Mouse (Mus musculus): ENCODE data around the gene Gm28845.
"Not testable (repeated sequence)": the region's sequence is repeated elsewhere in the genome, so short reads cannot be mapped to it uniquely, and the experiment has no call there.

Gene Gm28845

GRCm38 (mm10) chr1:65075607-65076006 lies 43.8 kb downstream of the Gm28845 start:
- Histone ChIP-seq H3K27me3 (ENCODE audit: control insufficient read depth, insufficient read depth, low read length, poor library complexity, severe bottlenecking) (no peaks in the 10 kb centered on the region), H3K36me3 (ENCODE audit: control insufficient read depth, insufficient read depth, low read length, poor library complexity, severe bottlenecking) (no peaks in the 10 kb centered on the region)
- DNase-seq (ENCODE audit: low read depth, low spot score): no peak

GRCm38 (mm10) chr1:65073589-65073988 lies 45.8 kb downstream of the Gm28845 start, which contains the start of gene Crygc:
Crygc (minus strand) TSS chr1:65073689.
- Histone ChIP-seq H3K36me3 (ENCODE audit: control insufficient read depth, insufficient read depth, low read length, poor library complexity, severe bottlenecking) (no peaks in the 10 kb centered on the region), H3K27me3 (ENCODE audit: control insufficient read depth, insufficient read depth, low read length, poor library complexity, severe bottlenecking) (no peaks in the 10 kb centered on the region)
- no peak for DNase-seq (ENCODE audit: low read depth, low spot score)

GRCm38 (mm10) chr1:65067842-65068241 lies 51.5 kb downstream of the Gm28845 start:
- H3K36me3 ChIP-seq (ENCODE audit: control insufficient read depth, insufficient read depth, low read length, poor library complexity, severe bottlenecking): no peaks in the 10 kb centered on the region

GRCm38 (mm10) chr1:65064201-65064600 lies 55.2 kb downstream of the Gm28845 start:
- no peaks in the 10 kb centered on the region for H3K27me3 ChIP-seq (ENCODE audit: control insufficient read depth, insufficient read depth, low read length, poor library complexity, severe bottlenecking)
- DNase-seq (ENCODE audit: low read depth, low spot score): no peak
- H3K36me3 ChIP-seq (ENCODE audit: control insufficient read depth, insufficient read depth, low read length, poor library complexity, severe bottlenecking): no peaks in the 10 kb centered on the region

More at GRCm38 (mm10) chr1:65067842-65068241, 51.5 kb downstream of the Gm28845 start:
- DNase-seq (ENCODE audit: low read depth, low spot score): no peak
- H3K27me3 ChIP-seq (ENCODE audit: control insufficient read depth, insufficient read depth, low read length, poor library complexity, severe bottlenecking): no peaks in the 10 kb centered on the region

GRCm38 (mm10) chr1:65063352-65063751 lies 56.0 kb downstream of the Gm28845 start, which contains the start of gene Crygd:
Crygd (minus strand) TSS chr1:65063452.
- no peaks in the 10 kb centered on the region for H3K27me3 ChIP-seq (ENCODE audit: control insufficient read depth, insufficient read depth, low read length, poor library complexity, severe bottlenecking)
- no peak for DNase-seq (ENCODE audit: low read depth, low spot score)
- H3K36me3 ChIP-seq (ENCODE audit: control insufficient read depth, insufficient read depth, low read length, poor library complexity, severe bottlenecking): no peaks in the 10 kb centered on the region

- no peaks in the 10 kb centered on the region for H3K27me3 ChIP-seq (ENCODE audit: control insufficient read depth, insufficient read depth, low read length, poor library complexity, severe bottlenecking)
- H3K36me3 ChIP-seq (ENCODE audit: control insufficient read depth, insufficient read depth, low read length, poor library complexity, severe bottlenecking): no peaks in the 10 kb centered on the region
These were observed 67.2 kb downstream of the Gm28845 start for GRCm38 (mm10) chr1:65052140-65052539.

GRCm38 (mm10) chr1:65051696-65052095 lies 67.7 kb downstream of the Gm28845 start:
- no peak for DNase-seq (ENCODE audit: low read depth, low spot score)
- H3K36me3 ChIP-seq (ENCODE audit: control insufficient read depth, insufficient read depth, low read length, poor library complexity, severe bottlenecking): no peaks in the 10 kb centered on the region
- no peaks in the 10 kb centered on the region for H3K27me3 ChIP-seq (ENCODE audit: control insufficient read depth, insufficient read depth, low read length, poor library complexity, severe bottlenecking)

More at GRCm38 (mm10) chr1:65052140-65052539, 67.2 kb downstream of the Gm28845 start:
- no peak for DNase-seq (ENCODE audit: low read depth, low spot score)

GRCm38 (mm10) chr1:65050952-65051351 lies 68.4 kb downstream of the Gm28845 start, which contains the start of gene Cryge:
Cryge (minus strand) TSS chr1:65051149.
- H3K27me3 ChIP-seq (ENCODE audit: control insufficient read depth, insufficient read depth, low read length, poor library complexity, severe bottlenecking); DNase-seq (ENCODE audit: low read depth, low spot score); H3K36me3 ChIP-seq (ENCODE audit: control insufficient read depth, insufficient read depth, low read length, poor library complexity, severe bottlenecking): not testable (repeated sequence)

Data from splenic B cell, adult 2 months (primary cell).